Mouse (Mus musculus): ENCODE measurements at regions not wholly inside any gene's neighbourhood (a gene's known extent, or its start where the extent isn't known, plus 50 kb on each side); places are given as distances from the start of the nearest gene placed in this dataset.

GRCm38 (mm10) chr2:53689223-53689880, 396.0 kb downstream of the Rprm start:
- Histone ChIP-seq H3K4me1 (ENCODE audit: control insufficient read depth, insufficient read depth, insufficient read length) (no peaks in the 10 kb centered on the region), H3K27me3 (ENCODE audit: control insufficient read depth, insufficient read depth, low read length) (no peaks in the 10 kb centered on the region), H3K4me3 (ENCODE audit: extremely low read depth, insufficient read depth, insufficient read length) (no peak overlapping the region), H3K36me3 (ENCODE audit: control insufficient read depth, insufficient read depth, low read length) (no peaks in the 10 kb centered on the region), H3K27ac (ENCODE audit: insufficient read depth, low read length) (no peak overlapping the region)
- DNase-seq (ENCODE audit: low read depth in 1 of 2, low spot score in 2 of 2): no peak
- TF ChIP-seq POLR2A (IDR thresholded peaks at IDR 0.05; ENCODE audit: low read depth, low read length): no peak
- no peak for TF ChIP-seq CTCF (IDR thresholded peaks at IDR 0.05; ENCODE audit: extremely low read depth, insufficient read depth, insufficient read length, insufficient replicate concordance)
- 60% methylated on average over 3 of the region's 3 CpGs for WGBS

DNA sequence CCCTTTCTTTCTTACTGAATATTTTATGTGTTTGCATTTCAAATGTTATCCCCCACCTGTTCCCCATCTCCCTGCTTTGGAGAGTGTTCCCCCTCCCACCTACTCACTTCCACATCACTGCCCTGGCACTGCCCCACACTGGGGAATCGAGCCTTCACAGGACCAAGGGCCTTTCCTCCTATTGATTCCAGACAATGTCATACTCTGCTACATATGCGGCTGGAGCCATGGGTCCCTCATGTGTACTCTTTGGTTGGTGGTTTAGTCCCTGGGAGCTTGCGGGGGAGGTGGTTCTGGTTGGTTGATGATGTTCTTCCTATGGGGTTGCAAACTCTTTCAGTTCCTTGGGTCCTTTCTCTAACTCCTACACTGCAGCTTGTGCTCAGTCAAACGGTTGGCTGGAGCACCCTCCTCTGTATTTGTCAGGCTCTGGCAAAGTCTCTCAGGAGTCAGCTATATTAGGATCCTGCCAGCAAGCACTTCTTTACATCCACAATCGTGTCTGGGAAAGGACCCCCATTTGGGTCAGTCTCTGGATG, 393.7 kb downstream of the Rprm start:
- Histone ChIP-seq H3K4me1 (ENCODE audit: control insufficient read depth, insufficient read depth, insufficient read length) (no peaks in the 10 kb centered on the region), H3K36me3 (ENCODE audit: control insufficient read depth, insufficient read depth, low read length) (no peaks in the 10 kb centered on the region), H3K27me3 (ENCODE audit: control insufficient read depth, insufficient read depth, low read length) (no peaks in the 10 kb centered on the region), H3K4me3 (ENCODE audit: extremely low read depth, insufficient read depth, insufficient read length) (no peak overlapping the region), H3K27ac (ENCODE audit: insufficient read depth, low read length) (no peak overlapping the region)
- 67% methylated on average over 5 of the region's 5 CpGs for WGBS
- TF ChIP-seq CTCF (IDR thresholded peaks at IDR 0.05; ENCODE audit: extremely low read depth, insufficient read depth, insufficient read length, insufficient replicate concordance) (no peak), POLR2A (IDR thresholded peaks at IDR 0.05; ENCODE audit: low read depth, low read length) (no peak)
- no peak for DNase-seq (ENCODE audit: low read depth in 1 of 2, low spot score in 2 of 2)

GRCm38 (mm10) chr2:53711213-53711612, 374.1 kb downstream of the Rprm start:
- TF ChIP-seq POLR2A (IDR thresholded peaks at IDR 0.05; ENCODE audit: low read depth, low read length) (no peak), CTCF (IDR thresholded peaks at IDR 0.05; ENCODE audit: extremely low read depth, insufficient read depth, insufficient read length, insufficient replicate concordance) (no peak)
- no peak overlapping the region for H3K27ac ChIP-seq (ENCODE audit: insufficient read depth, low read length)

GRCm38 (mm10) chr2:53713106-53713640, 372.2 kb downstream of the Rprm start:
- H3K27me3 ChIP-seq (ENCODE audit: control insufficient read depth, insufficient read depth, low read length): no peaks in the 10 kb centered on the region
- no peaks in the 10 kb centered on the region for H3K36me3 ChIP-seq (ENCODE audit: control insufficient read depth, insufficient read depth, low read length)
- H3K4me3 ChIP-seq (ENCODE audit: extremely low read depth, insufficient read depth, insufficient read length): no peak overlapping the region
- TF ChIP-seq CTCF (IDR thresholded peaks at IDR 0.05; ENCODE audit: extremely low read depth, insufficient read depth, insufficient read length, insufficient replicate concordance) (no peak), POLR2A (IDR thresholded peaks at IDR 0.05; ENCODE audit: low read depth, low read length) (no peak)
- no peak for DNase-seq (ENCODE audit: low read depth in 1 of 2, low spot score in 2 of 2)
- no peaks in the 10 kb centered on the region for H3K4me1 ChIP-seq (ENCODE audit: control insufficient read depth, insufficient read depth, insufficient read length)
- 90% methylated on average over 7 of the region's 7 CpGs for WGBS
- H3K27ac ChIP-seq (ENCODE audit: insufficient read depth, low read length): no peak overlapping the region

More at GRCm38 (mm10) chr2:53711213-53711612, 374.1 kb downstream of the Rprm start:
- no peaks in the 10 kb centered on the region for H3K27me3 ChIP-seq (ENCODE audit: control insufficient read depth, insufficient read depth, low read length)
- no peaks in the 10 kb centered on the region for H3K4me1 ChIP-seq (ENCODE audit: control insufficient read depth, insufficient read depth, insufficient read length)
- no peaks in the 10 kb centered on the region for H3K36me3 ChIP-seq (ENCODE audit: control insufficient read depth, insufficient read depth, low read length)
- DNase-seq (ENCODE audit: low read depth in 1 of 2, low spot score in 2 of 2): no peak
- H3K4me3 ChIP-seq (ENCODE audit: extremely low read depth, insufficient read depth, insufficient read length): no peak overlapping the region
- WGBS: 83% methylated on average over 3 of the region's 3 CpGs

GRCm38 (mm10) chr2:53715017-53715416, 370.3 kb downstream of the Rprm start:
- H3K27ac ChIP-seq (ENCODE audit: insufficient read depth, low read length): no peak overlapping the region
- TF ChIP-seq CTCF (IDR thresholded peaks at IDR 0.05; ENCODE audit: extremely low read depth, insufficient read depth, insufficient read length, insufficient replicate concordance): no peak
- TF ChIP-seq POLR2A (IDR thresholded peaks at IDR 0.05; ENCODE audit: low read depth, low read length): no peak
- 69% methylated on average over 5 of the region's 5 CpGs for WGBS
- H3K36me3 ChIP-seq (ENCODE audit: control insufficient read depth, insufficient read depth, low read length): no peaks in the 10 kb centered on the region
- H3K27me3 ChIP-seq (ENCODE audit: control insufficient read depth, insufficient read depth, low read length): no peaks in the 10 kb centered on the region
- no peak for DNase-seq (ENCODE audit: low read depth in 1 of 2, low spot score in 2 of 2)
- H3K4me1 ChIP-seq (ENCODE audit: control insufficient read depth, insufficient read depth, insufficient read length): no peaks in the 10 kb centered on the region
- no peak overlapping the region for H3K4me3 ChIP-seq (ENCODE audit: extremely low read depth, insufficient read depth, insufficient read length)

DNA sequence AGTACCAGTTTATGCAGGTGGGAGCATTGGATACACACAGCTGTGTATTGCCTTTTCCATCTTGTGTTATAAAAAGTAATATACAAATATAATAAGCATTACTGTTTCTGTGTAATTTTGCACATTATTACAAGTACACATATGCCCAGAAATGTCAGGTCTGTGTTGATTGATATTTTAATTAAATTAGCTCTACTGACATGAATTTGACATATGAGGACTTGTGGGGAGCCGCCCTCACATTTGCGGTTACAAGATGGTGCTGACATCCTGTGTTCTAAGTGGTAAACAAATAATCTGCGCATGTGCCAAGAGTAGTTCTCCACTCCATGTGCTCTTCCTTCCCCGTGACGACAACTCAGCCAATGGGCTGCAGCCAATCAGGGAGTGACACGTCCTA, 362.1 kb downstream of the Rprm start:
- WGBS: 90% methylated on average over 6 of the region's 6 CpGs
- H3K36me3 ChIP-seq (ENCODE audit: control insufficient read depth, insufficient read depth, low read length): no peaks in the 10 kb centered on the region
- H3K27me3 ChIP-seq (ENCODE audit: control insufficient read depth, insufficient read depth, low read length): no peaks in the 10 kb centered on the region
- DNase-seq (ENCODE audit: low read depth in 1 of 2, low spot score in 2 of 2): no peak
- no peak overlapping the region for H3K27ac ChIP-seq (ENCODE audit: insufficient read depth, low read length)
- H3K4me1 ChIP-seq (ENCODE audit: control insufficient read depth, insufficient read depth, insufficient read length): no peaks in the 10 kb centered on the region
- H3K4me3 ChIP-seq (ENCODE audit: extremely low read depth, insufficient read depth, insufficient read length): no peak overlapping the region
- no peak for TF ChIP-seq POLR2A (IDR thresholded peaks at IDR 0.05; ENCODE audit: low read depth, low read length)
- no peak for TF ChIP-seq CTCF (IDR thresholded peaks at IDR 0.05; ENCODE audit: extremely low read depth, insufficient read depth, insufficient read length, insufficient replicate concordance)

DNA sequence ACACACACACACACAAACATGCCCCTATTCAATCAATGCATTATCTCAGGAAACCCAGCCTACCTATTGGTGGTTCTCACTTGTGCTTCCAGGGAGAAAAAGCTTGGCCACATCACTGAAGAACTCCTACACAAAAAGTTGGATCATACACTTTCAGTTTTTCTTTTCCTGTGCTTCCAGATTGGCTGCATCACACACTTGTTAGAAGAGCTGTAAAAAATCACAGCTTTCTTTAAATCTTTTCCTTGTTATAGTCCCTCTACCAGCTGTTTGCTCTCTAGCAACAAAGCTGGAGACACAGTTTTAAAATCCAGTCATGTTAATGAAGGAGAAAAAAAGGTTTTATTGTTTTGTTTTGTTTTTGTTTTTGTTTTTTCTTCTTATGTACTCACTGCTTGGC, 356.7 kb downstream of the Rprm start:
- no peak overlapping the region for H3K27ac ChIP-seq (ENCODE audit: insufficient read depth, low read length)
- no peak overlapping the region for H3K4me3 ChIP-seq (ENCODE audit: extremely low read depth, insufficient read depth, insufficient read length)
- no peak for DNase-seq (ENCODE audit: low read depth in 1 of 2, low spot score in 2 of 2)
- H3K27me3 ChIP-seq (ENCODE audit: control insufficient read depth, insufficient read depth, low read length): no peaks in the 10 kb centered on the region
- H3K36me3 ChIP-seq (ENCODE audit: control insufficient read depth, insufficient read depth, low read length): no peaks in the 10 kb centered on the region
- H3K4me1 ChIP-seq (ENCODE audit: control insufficient read depth, insufficient read depth, insufficient read length): no peaks in the 10 kb centered on the region
- no peak for TF ChIP-seq POLR2A (IDR thresholded peaks at IDR 0.05; ENCODE audit: low read depth, low read length)
- TF ChIP-seq CTCF (IDR thresholded peaks at IDR 0.05; ENCODE audit: extremely low read depth, insufficient read depth, insufficient read length, insufficient replicate concordance): no peak
